Mouse (Mus musculus): ENCODE measurements around the gene Mapk9.

DNA sequence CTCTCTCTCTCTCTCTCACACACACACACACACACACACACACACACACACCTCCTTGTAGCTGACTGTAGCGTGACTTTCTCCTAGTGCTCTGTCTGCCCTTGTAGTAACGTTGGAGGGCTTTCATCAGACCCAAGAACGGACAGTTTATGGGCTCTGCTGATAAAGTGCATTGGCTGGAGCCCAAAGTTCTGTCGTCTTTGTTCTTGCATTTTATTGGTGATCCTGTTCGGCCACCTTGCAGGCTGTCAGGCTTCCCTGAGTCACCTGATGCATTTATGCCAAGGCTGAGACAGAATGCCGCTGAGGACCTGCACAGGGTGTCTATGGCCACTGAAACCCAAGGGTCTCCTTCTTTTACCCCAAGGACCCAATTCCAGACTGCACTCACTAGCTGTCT is 53.5 kb downstream of the Mapk9 start:
- TF ChIP-seq CTCF (IDR thresholded peaks at IDR 0.05; ENCODE audit: low read depth, low read length): no peak
- no peak for TF ChIP-seq POLR2AphosphoS5 (IDR thresholded peaks at IDR 0.05; ENCODE audit: insufficient replicate concordance, low read depth, low read length)
- no peak for TF ChIP-seq GATA1 (IDR thresholded peaks at IDR 0.05; ENCODE audit: borderline replicate concordance, low read length)
- TF ChIP-seq GATA2 (IDR thresholded peaks at IDR 0.05; ENCODE audit: borderline replicate concordance, low read depth, low read length): no peak

Data from G1E (cell line).